Mouse (Mus musculus): ENCODE data around the gene Cabp7.

DNA sequence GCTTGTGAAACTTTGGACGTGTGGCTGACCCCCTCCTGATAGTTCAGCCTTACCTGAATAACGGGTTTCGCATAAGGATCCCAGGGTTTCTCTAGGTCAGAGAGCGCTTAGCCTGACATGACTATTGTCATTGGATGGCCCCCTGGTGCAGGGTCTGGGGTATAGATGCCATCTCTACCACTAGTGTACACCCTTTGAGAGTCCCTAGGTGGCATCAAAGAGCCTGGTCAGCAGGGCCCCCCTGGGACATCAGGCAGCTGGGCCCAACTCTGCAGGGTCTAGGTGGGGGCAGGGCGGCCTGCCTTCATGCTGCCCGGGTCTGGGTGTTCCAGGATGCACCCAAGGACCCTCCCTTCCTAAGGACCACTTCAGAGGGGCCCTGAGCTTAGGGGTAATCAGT lies 10.2 kb downstream of the Cabp7 start:
- TF ChIP-seq TAL1 (IDR thresholded peaks at IDR 0.05; ENCODE audit: low read length): no peak
- TF ChIP-seq GATA1 (IDR thresholded peaks at IDR 0.05; ENCODE audit: low read length): no peak
